Mouse (Mus musculus) cortical plate, adult 2 months (tissue): ENCODE data around the gene Gm29427. TPM values are rescaled to one million over a fixed set of nuclear protein-coding genes. Genes with fewer than 3 reads are reported as not detected.

ENCODE experiments used
- H3K27ac ChIP-seq: fragments of 200-500 bp; 2 replicates; pipeline ENCODE4 v1.5.1; 2012; ENCODE audit warnings: low read length, control low read depth, inconsistent platforms; ENCODE audit not compliant: insufficient read depth
- H3K4me1 ChIP-seq: fragments of 200-500 bp; 2 replicates; pipeline ENCODE4 v1.6.1; 2011; ENCODE audit warnings: low read length; ENCODE audit not compliant: control insufficient read depth, insufficient read depth
- H3K4me3 ChIP-seq: fragments of 200-500 bp; 2 replicates; pipeline ENCODE4 v1.5.1; 2011; ENCODE audit warnings: mild to moderate bottlenecking, low read length, control low read depth; ENCODE audit not compliant: insufficient read depth
- CTCF ChIP-seq: fragments of 200-500 bp; IDR thresholded peaks from 2 replicates; pipeline ENCODE4 v1.5.1; 2011; ENCODE audit warnings: mild to moderate bottlenecking, control low read depth, low read length; ENCODE audit not compliant: insufficient read depth; ENCODE audit errors: extremely low read depth
- POLR2A ChIP-seq: fragments of 200-500 bp; IDR thresholded peaks from 2 replicates; pipeline ENCODE4 v1.6.1; 2011; ENCODE audit warnings: mild to moderate bottlenecking, low read length, control low read depth; ENCODE audit not compliant: insufficient read depth; ENCODE audit errors: extremely low read depth
- polyA plus RNA-seq: library from polyadenylated mRNA; depleted of rRNA; stranded (reverse); fragments of >200 nt; gene quantifications from 2 replicates; pipeline ENCODE4 v1.2.3, GENCODE M21; 2012

Gm29427 gene
- polyA plus RNA-seq, 1 experiment, result 0.10 TPM

DNA sequence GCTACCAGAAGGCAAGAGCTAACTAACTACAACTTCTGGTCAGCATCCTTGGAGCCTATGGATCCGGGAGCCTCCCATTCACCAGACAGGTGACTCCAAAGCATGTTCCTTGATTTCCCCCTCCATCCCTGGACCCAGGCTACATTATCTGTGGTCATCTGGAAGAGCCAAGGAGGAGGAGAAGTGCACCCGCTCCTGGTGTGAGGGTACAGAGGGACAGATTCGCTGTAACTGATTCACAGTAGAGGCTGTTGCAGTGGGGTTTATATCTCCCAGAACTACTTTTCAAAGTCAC lies 566 bp upstream of the Gm29427 start:
- peak overlapping the region; percentile 95 for H3K4me3 ChIP-seq
- H3K4me1 ChIP-seq, result peaks cover 5% of the 10 kb centered on the region
- peak overlapping the region; percentile 61 for H3K27ac ChIP-seq
- no peak for TF ChIP-seq CTCF
- TF ChIP-seq POLR2A, result no peak

DNA sequence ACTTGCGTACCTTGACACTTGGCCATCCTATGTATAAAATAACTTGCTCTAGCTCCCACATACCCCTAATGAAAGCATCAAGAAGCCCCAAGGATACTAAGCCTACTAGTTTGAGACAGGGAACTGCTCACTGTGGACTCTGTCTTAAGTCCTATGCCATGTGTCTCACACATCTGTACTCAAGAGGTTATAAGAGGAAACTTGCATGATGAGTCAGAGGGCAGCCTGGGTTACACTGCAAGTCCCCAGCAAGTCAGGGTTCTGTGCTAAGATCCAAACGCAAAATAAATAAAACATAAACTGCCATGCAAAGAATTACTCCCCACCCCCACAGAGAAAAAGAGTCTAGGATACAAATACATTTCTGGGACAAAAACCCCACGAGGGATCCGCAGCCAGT lies 1.6 kb downstream of the Gm29427 start:
- peaks cover 3% of the 10 kb centered on the region for H3K4me1 ChIP-seq
- no peak overlapping the region for H3K27ac ChIP-seq
- H3K4me3 ChIP-seq, result no peak overlapping the region
- no peak for TF ChIP-seq POLR2A
- no peak for TF ChIP-seq CTCF

DNA sequence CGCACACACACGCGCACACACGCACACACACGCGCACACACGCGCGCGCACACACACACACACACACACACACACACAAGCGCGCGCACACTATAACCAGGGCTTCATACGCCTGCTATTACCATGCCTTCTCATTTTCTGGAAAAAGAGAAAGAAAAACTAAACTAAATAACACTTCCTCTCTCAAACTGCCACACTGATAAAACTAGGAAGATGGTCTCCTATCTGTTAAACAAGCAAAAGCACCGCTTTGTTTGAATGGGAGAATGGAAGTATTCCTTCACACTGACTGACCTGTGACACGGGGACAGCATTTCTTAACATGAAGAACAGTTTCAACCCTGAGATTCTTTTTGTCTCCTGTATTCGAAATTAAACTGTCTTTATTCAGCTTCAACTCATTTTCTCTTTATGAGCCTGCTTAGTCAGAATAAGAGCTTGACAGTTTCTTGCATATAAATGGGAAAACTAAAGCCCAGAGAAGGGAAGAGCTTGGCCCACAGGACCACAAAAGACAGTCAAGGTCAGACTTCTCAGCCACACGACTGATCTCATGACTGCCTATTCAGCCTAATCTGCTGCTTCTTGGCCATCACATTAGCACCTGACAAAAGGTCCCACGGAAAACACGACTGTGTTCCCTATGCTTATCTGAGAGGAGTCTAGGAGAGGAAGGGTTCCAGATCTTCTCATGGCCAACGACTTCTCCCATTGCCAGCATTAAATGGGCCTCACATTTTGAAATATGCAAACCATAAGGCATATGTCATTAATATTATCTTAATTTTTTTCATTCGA lies 5.1 kb downstream of the Gm29427 start:
- H3K27ac ChIP-seq, result no peak overlapping the region
- no peak overlapping the region for H3K4me3 ChIP-seq
- no peaks in the 10 kb centered on the region for H3K4me1 ChIP-seq
- no peak for TF ChIP-seq POLR2A
- TF ChIP-seq CTCF, result no peak

DNA sequence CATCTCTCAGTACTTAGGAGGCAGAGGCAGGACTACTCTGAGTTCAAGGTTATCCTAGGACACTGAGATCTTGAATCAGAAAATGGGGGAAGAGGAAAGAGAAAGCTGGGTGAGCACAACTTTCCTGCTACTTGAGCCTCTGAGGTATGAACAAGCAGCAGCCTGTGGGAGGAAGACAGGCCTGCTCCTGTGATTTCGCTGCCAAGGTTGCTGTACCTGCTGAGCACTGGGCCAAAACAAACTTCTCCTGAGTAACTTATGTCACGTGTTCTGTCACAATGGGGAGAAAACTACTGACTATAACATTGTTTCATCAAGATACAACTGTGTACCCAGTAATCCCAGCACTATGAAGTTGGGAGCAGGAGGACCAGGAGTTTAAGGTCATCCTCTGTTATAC lies 12.0 kb downstream of the Gm29427 start:
- no peaks in the 10 kb centered on the region for H3K4me1 ChIP-seq
- H3K4me3 ChIP-seq, result no peak overlapping the region
- TF ChIP-seq CTCF, result no peak
- no peak for TF ChIP-seq POLR2A
- H3K27ac ChIP-seq, result no peak overlapping the region

DNA sequence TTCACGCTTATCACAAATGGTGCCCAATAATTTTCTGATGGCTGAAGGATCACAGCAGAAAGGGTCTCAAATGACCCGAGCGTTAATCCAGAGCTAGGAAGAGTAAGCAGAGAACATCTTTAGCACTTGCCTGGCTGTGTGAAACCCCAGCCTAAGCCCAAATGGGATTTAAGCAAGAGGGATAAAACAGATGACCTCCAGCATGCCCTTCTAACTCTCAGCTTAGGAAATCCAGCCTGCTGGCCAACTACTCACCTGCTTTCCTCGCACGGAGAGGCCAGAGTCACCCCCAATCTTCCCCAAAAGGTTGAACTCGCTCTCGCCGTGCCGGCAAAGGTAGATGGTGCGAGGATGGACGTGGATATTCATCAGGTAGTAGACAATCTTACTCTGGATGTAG lies 13.6 kb downstream of the Gm29427 start:
- no peak for TF ChIP-seq POLR2A
- no peak for TF ChIP-seq CTCF
- H3K27ac ChIP-seq, result no peak overlapping the region

DNA sequence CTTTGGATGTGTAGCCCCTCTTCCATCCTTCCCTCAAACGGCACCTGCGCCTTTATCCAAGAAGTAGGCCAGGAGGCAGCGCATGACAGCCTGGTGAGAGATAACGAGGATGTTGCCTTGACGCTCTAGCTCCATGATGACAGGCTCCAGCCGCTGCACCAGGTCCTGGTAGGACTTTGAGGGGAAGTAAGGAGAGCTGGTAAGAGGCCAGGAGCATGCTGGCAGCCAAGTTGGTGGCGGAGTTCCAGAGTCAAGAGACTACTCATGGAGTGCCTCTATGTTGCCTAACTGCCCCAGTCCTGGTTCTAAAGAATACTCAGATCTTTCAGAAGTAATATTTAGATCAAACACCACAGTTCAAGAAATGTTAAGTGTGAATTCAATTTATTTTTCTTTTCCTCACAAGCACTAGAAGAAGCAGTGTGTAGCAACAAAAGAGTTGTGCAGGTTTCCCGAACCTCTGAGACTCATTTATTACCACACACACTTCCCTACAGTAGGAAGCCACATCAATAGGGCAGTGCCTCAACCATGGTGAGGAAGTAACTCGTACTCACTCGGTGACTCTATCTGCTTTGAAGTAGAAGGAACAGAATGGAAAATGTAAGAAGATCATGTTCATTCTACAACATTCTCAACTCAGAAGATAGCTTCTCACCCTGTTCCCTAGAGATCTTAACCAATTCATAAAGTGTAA lies 15.5 kb downstream of the Gm29427 start:
- no peak overlapping the region for H3K27ac ChIP-seq
- no peaks in the 10 kb centered on the region for H3K4me1 ChIP-seq
- no peak for TF ChIP-seq CTCF
- TF ChIP-seq POLR2A, result no peak
- H3K4me3 ChIP-seq, result no peak overlapping the region

More for the DNA sequence above, 13.6 kb downstream of the Gm29427 start:
- no peak overlapping the region for H3K4me3 ChIP-seq
- no peaks in the 10 kb centered on the region for H3K4me1 ChIP-seq

DNA sequence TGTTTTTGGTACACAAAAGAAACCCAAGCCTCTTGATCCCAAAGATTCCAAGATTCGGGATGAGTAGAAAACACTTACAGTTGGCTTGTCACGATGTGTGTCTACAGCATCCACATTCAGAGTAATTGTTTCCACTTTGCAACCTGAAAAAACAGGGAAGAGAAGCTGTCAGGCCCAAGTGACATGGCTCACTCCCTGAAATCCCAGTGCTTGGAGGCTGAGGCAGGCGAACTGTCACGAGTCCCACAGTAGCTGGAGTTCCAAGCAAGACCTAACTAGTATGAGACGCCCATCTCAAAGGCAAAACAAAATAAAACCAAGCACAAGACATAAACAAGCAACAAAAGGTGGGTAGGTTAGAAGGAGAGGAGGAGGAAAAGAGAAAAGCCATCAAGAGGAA lies 17.0 kb downstream of the Gm29427 start:
- no peak for TF ChIP-seq POLR2A
- TF ChIP-seq CTCF, result no peak
- Histone ChIP-seq H3K4me3 (no peak overlapping the region), H3K4me1 (no peaks in the 10 kb centered on the region)

DNA sequence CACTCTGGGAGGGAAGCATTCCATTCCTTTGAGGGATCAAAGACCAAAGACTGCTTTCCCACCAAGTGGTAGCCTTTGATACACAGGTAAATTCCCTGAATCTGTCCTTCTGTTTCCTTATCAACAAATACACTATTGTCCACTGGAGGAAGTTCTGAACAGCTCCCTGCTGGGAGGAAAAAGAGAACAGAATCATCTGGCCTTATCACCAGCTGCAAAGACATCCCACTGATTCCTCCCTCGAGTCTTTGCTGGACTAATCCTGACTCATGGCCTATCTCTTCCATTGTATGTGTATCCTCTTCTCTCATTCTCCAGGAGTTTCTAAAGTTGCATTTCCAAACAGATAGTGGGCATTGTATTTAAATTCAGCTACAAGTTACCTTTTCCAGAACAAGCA lies 31.7 kb downstream of the Gm29427 start:
- Histone ChIP-seq H3K27ac (no peak overlapping the region), H3K4me3 (no peak overlapping the region), H3K4me1 (no peaks in the 10 kb centered on the region)
- TF ChIP-seq CTCF (no peak), POLR2A (no peak)

More for the DNA sequence above, 17.0 kb downstream of the Gm29427 start:
- no peak overlapping the region for H3K27ac ChIP-seq

DNA sequence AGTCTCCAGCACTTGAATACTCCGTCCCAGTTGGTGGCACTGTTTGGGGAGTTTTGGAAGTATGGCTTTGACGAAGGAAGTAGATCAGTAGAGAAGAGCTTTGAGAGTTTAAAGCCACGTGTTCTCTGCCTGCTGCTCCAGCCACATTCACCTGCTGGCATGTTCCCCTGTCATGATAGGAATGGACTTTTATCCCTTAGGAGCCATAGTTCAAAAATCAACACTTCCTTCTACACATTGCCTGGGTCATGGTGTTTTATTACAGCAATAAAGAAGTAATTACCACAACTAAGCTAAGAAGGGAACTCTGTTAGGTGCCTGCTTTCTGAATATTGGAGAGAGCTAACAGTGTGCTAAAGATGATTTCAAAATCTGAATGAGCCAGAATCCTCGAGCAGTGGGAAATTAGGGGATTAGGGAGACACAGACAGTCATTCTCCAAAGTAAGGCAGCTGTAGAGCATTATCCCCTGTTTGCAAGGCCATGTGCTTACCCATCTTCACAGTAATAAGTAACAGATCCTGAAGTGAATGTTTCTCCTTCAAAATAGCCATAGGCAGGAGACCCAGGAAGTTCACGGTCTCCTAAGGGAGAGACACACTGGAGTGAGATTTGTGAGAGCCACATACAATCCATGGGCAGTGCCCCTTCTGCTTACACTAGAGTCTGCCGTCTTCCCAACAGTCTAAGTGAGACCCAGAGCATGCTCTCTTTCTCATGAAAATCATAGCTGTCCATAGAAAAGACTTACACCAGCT lies 33.8 kb downstream of the Gm29427 start:
- Histone ChIP-seq H3K4me3 (no peak overlapping the region), H3K4me1 (no peaks in the 10 kb centered on the region), H3K27ac (no peak overlapping the region)
- TF ChIP-seq POLR2A (no peak), CTCF (no peak)
